Mouse (Mus musculus) heart, adult 9 months (tissue): ENCODE results near the gene Emp1.

Experiments used
- DNase-seq, 2 experiments: peaks; one replicate each; pipeline ENCODE4 v3.0.0; 2022; ENCODE audit warnings: low spot score in 2 of 2

Gene Emp1

GRCm38 (mm10) chr6:135362459-135363159, at the start of gene Emp1:
TSS of gene Emp1 (plus strand) at chr6:135362545.
- peak; percentile 91 to 92 for DNase-seq

GRCm38 (mm10) chr6:135313981-135314380, 48.4 kb upstream of the Emp1 start:
- DNase-seq = peak; percentile 49 to 70

GRCm38 (mm10) chr6:135316141-135316540, 46.2 kb upstream of the Emp1 start:
- no peak for DNase-seq

- DNase-seq = no peak
These were observed 42.9 kb upstream of the Emp1 start for GRCm38 (mm10) chr6:135319431-135319933.

- peak in 1 of 2 experiments; percentile 22 for DNase-seq
These were observed 39.6 kb upstream of the Emp1 start for GRCm38 (mm10) chr6:135322749-135323148.

GRCm38 (mm10) chr6:135323311-135323982, 38.9 kb upstream of the Emp1 start:
- DNase-seq = peak; percentile 51 to 65

- no peak for DNase-seq
These were observed 38.2 kb upstream of the Emp1 start for GRCm38 (mm10) chr6:135324111-135324510.

GRCm38 (mm10) chr6:135324686-135325300, 37.6 kb upstream of the Emp1 start:
- DNase-seq = no peak

GRCm38 (mm10) chr6:135326847-135327246, 35.5 kb upstream of the Emp1 start:
- DNase-seq = no peak

GRCm38 (mm10) chr6:135331916-135332315, 30.4 kb upstream of the Emp1 start:
- DNase-seq = peak in 1 of 2 experiments; percentile 12

GRCm38 (mm10) chr6:135332737-135333281, 29.5 kb upstream of the Emp1 start:
- peak; percentile 12 to 13 for DNase-seq

- DNase-seq = peak; percentile 51 to 66
These were observed 28.2 kb upstream of the Emp1 start for GRCm38 (mm10) chr6:135333994-135334651.

GRCm38 (mm10) chr6:135336376-135336775, 26.0 kb upstream of the Emp1 start:
- peak in 1 of 2 experiments; percentile 32 for DNase-seq

GRCm38 (mm10) chr6:135340355-135341075, 21.8 kb upstream of the Emp1 start:
- peak; percentile 30 to 43 for DNase-seq

- peak; percentile 8 to 27 for DNase-seq
These were observed 21.3 kb upstream of the Emp1 start for GRCm38 (mm10) chr6:135341076-135341378.

GRCm38 (mm10) chr6:135351638-135352302, 10.6 kb upstream of the Emp1 start:
- DNase-seq = no peak

- DNase-seq = no peak
These were observed 9.8 kb upstream of the Emp1 start for GRCm38 (mm10) chr6:135352537-135352936.

GRCm38 (mm10) chr6:135354953-135355352, 7.4 kb upstream of the Emp1 start:
- DNase-seq = no peak

- no peak for DNase-seq
These were observed 2.0 kb upstream of the Emp1 start for GRCm38 (mm10) chr6:135360331-135360730.

- no peak for DNase-seq
These were observed 267 bp upstream of the Emp1 start for GRCm38 (mm10) chr6:135362098-135362458.
